Mouse (Mus musculus) liver, embryonic 15.5 days (tissue): Measurements from ENCODE around the gene Arhgap35. TPM values are rescaled to one million over a fixed set of nuclear protein-coding genes. Genes with fewer than 3 reads are reported as not detected.

Experiments
- ATAC-seq: fragments of 200-750 bp; cut with Nextera tagmentation; 2 replicates; pipeline ENCODE4 v1.8.0; 2017; ENCODE audit warnings: moderate number of reproducible peaks, mild to moderate bottlenecking, moderate library complexity; ENCODE audit not compliant: insufficient read depth
- H3K27ac ChIP-seq: fragments of 300-500 bp; sonication (generic); replicated peaks from 2 replicates; pipeline ENCODE4 v1.5.1; 2015; ENCODE audit warnings: mild to moderate bottlenecking, inconsistent platforms
- H3K27me3 ChIP-seq: fragments of 300-500 bp; sonication (generic); 2 replicates; pipeline ENCODE4 v1.6.1; 2015; ENCODE audit warnings: mild to moderate bottlenecking, inconsistent platforms
- H3K36me3 ChIP-seq: fragments of 300-500 bp; sonication (generic); replicated peaks from 2 replicates; pipeline ENCODE4 v1.6.1; 2015; ENCODE audit warnings: moderate library complexity, mild to moderate bottlenecking, inconsistent platforms
- H3K4me1 ChIP-seq: fragments of 300-500 bp; sonication (generic); replicated peaks from 2 replicates; pipeline ENCODE4 v1.6.1; 2015; ENCODE audit warnings: inconsistent platforms
- H3K4me2 ChIP-seq: fragments of 300-500 bp; sonication (generic); 2 replicates; pipeline ENCODE4 v1.6.1; 2015; ENCODE audit warnings: moderate library complexity, mild to moderate bottlenecking, inconsistent platforms
- H3K4me3 ChIP-seq: fragments of 300-500 bp; sonication (generic); replicated peaks from 2 replicates; pipeline ENCODE4 v1.5.1; 2015; ENCODE audit warnings: mild to moderate bottlenecking, inconsistent platforms
- H3K9ac ChIP-seq: fragments of 300-500 bp; sonication (generic); 2 replicates; pipeline ENCODE4 v1.6.1; 2015; ENCODE audit warnings: moderate library complexity, mild to moderate bottlenecking, inconsistent platforms
- H3K9me3 ChIP-seq: fragments of 300-500 bp; sonication (generic); replicated peaks from 2 replicates; pipeline ENCODE4 v1.6.1; 2016; ENCODE audit warnings: inconsistent platforms
- WGBS: fragments of 180-500 bp; shearing (Covaris S2); methylation state at CpG from one replicate; pipeline ENCODE4 v1.1.7; 2015; ENCODE audit warnings: mixed read lengths; ENCODE audit not compliant: insufficient replicate concordance; 5-methylcytosine and 5-hydroxymethylcytosine counted together
- polyA plus RNA-seq: library from polyadenylated mRNA; unstranded; fragments of >200 nt; fragmentation: Nextera tagmentation; extraction: Ambion mirVana; gene quantifications from 2 replicates; pipeline ENCODE4 v1.2.1, GENCODE M21; 2015

The Arhgap35 gene
- polyA plus RNA-seq, 1 experiment from 2014 or later = 2.4 TPM

GRCm38 (mm10) chr7:16488816-16489215, 126.0 kb downstream of the Arhgap35 start:
- no peak overlapping the region for H3K27ac ChIP-seq
- H3K4me3 ChIP-seq = no peak overlapping the region
- H3K9me3 ChIP-seq = no peaks in the 10 kb centered on the region
- no peaks in the 10 kb centered on the region for H3K27me3 ChIP-seq
- H3K4me2 ChIP-seq = no peak overlapping the region
- H3K4me1 ChIP-seq = no peaks in the 10 kb centered on the region
- H3K36me3 ChIP-seq = no peaks in the 10 kb centered on the region
- ATAC-seq = no peak
- H3K9ac ChIP-seq = no peak overlapping the region

GRCm38 (mm10) chr7:16477628-16478027, 137.2 kb downstream of the Arhgap35 start, which contains the start of gene Npas1:
Gene Npas1 (minus strand): TSS chr7:16477728.
- H3K27me3 ChIP-seq = peaks cover 62% of the 10 kb centered on the region
- peak within 1 kb of the TSS; percentile 23 for H3K4me3 ChIP-seq
- no peak for ATAC-seq
- no peak within 1 kb of the TSS for H3K9ac ChIP-seq
- H3K4me1 ChIP-seq = peaks cover 24% of the 10 kb centered on the region
- 77% methylated on average over 8 of the region's 8 CpGs for WGBS
- H3K36me3 ChIP-seq = no peaks in the 10 kb centered on the region
- no peaks in the 10 kb centered on the region for H3K9me3 ChIP-seq
- H3K27ac ChIP-seq = no peak within 1 kb of the TSS
- H3K4me2 ChIP-seq = peak within 1 kb of the TSS; percentile 56

- H3K9ac ChIP-seq = no peak overlapping the region
- no peaks in the 10 kb centered on the region for H3K9me3 ChIP-seq
- no peak; the same call in 1 of the 2 replicates for ATAC-seq
- no peak overlapping the region for H3K27ac ChIP-seq
- H3K36me3 ChIP-seq = no peaks in the 10 kb centered on the region
- H3K4me2 ChIP-seq = peak overlapping the region; percentile 56
- peaks cover 71% of the 10 kb centered on the region for H3K27me3 ChIP-seq
- peaks cover 24% of the 10 kb centered on the region for H3K4me1 ChIP-seq
- WGBS = 3% methylated on average over 34 of the region's 34 CpGs
- peak overlapping the region; percentile 23 for H3K4me3 ChIP-seq
These were observed 138.2 kb downstream of the Arhgap35 start for GRCm38 (mm10) chr7:16476600-16476989.

- H3K4me2 ChIP-seq = peak overlapping the region; percentile 56
- 2% methylated on average over 59 of the region's 59 CpGs for WGBS
- H3K27me3 ChIP-seq = peaks cover 75% of the 10 kb centered on the region
- no peak overlapping the region for H3K9ac ChIP-seq
- no peaks in the 10 kb centered on the region for H3K36me3 ChIP-seq
- peaks cover 24% of the 10 kb centered on the region for H3K4me1 ChIP-seq
- H3K9me3 ChIP-seq = no peaks in the 10 kb centered on the region
- peak overlapping the region; percentile 23 for H3K4me3 ChIP-seq
- H3K27ac ChIP-seq = no peak overlapping the region
- no peak for ATAC-seq
These were observed 138.8 kb downstream of the Arhgap35 start for GRCm38 (mm10) chr7:16475764-16476599.

GRCm38 (mm10) chr7:16475321-16475720, 139.5 kb downstream of the Arhgap35 start:
- no peaks in the 10 kb centered on the region for H3K9me3 ChIP-seq
- WGBS = 5% methylated on average over 23 of the region's 23 CpGs
- H3K4me3 ChIP-seq = no peak overlapping the region
- no peak overlapping the region for H3K27ac ChIP-seq
- H3K27me3 ChIP-seq = peaks cover 80% of the 10 kb centered on the region
- no peak overlapping the region for H3K9ac ChIP-seq
- H3K4me1 ChIP-seq = peaks cover 24% of the 10 kb centered on the region
- no peaks in the 10 kb centered on the region for H3K36me3 ChIP-seq
- peak overlapping the region; percentile 56; the same call in 1 of the 2 replicates for H3K4me2 ChIP-seq
- no peak for ATAC-seq

- Histone ChIP-seq H3K27me3 (peaks cover 88% of the 10 kb centered on the region), H3K4me3 (no peak overlapping the region), H3K9ac (no peak overlapping the region), H3K4me2 (peak overlapping the region; percentile 49), H3K4me1 (peaks cover 24% of the 10 kb centered on the region), H3K9me3 (no peaks in the 10 kb centered on the region), H3K27ac (no peak overlapping the region), H3K36me3 (no peaks in the 10 kb centered on the region)
- 6% methylated on average over 33 of the region's 33 CpGs for WGBS
- ATAC-seq = no peak
These were observed 140.3 kb downstream of the Arhgap35 start for GRCm38 (mm10) chr7:16474445-16474844.

- Histone ChIP-seq H3K27me3 (peaks cover 94% of the 10 kb centered on the region), H3K27ac (no peak overlapping the region)
- ATAC-seq = no peak
These were observed 140.9 kb downstream of the Arhgap35 start for GRCm38 (mm10) chr7:16473847-16474246.

GRCm38 (mm10) chr7:16472116-16472709, 142.6 kb downstream of the Arhgap35 start:
- H3K9me3 ChIP-seq = no peaks in the 10 kb centered on the region
- ATAC-seq = no peak
- H3K4me3 ChIP-seq = no peak overlapping the region
- no peaks in the 10 kb centered on the region for H3K36me3 ChIP-seq
- H3K4me2 ChIP-seq = no peak overlapping the region
- 14% methylated on average over 17 of the region's 17 CpGs for WGBS
- H3K27ac ChIP-seq = no peak overlapping the region
- peaks cover 24% of the 10 kb centered on the region for H3K4me1 ChIP-seq
- H3K27me3 ChIP-seq = peaks cover 95% of the 10 kb centered on the region
- no peak overlapping the region for H3K9ac ChIP-seq

More at GRCm38 (mm10) chr7:16473847-16474246, 140.9 kb downstream of the Arhgap35 start:
- Histone ChIP-seq H3K9me3 (no peaks in the 10 kb centered on the region), H3K4me3 (no peak overlapping the region), H3K36me3 (no peaks in the 10 kb centered on the region), H3K9ac (no peak overlapping the region), H3K4me2 (no peak overlapping the region), H3K4me1 (peaks cover 24% of the 10 kb centered on the region)
- 54% methylated on average over 8 of the region's 8 CpGs for WGBS

- no peak for ATAC-seq
- no peak overlapping the region for H3K4me2 ChIP-seq
- H3K9ac ChIP-seq = no peak overlapping the region
- peaks cover 88% of the 10 kb centered on the region for H3K27me3 ChIP-seq
- peaks cover 22% of the 10 kb centered on the region for H3K4me1 ChIP-seq
- 25% methylated on average over 9 of the region's 9 CpGs for WGBS
- H3K4me3 ChIP-seq = no peak overlapping the region
- H3K27ac ChIP-seq = no peak overlapping the region
- no peaks in the 10 kb centered on the region for H3K36me3 ChIP-seq
- no peaks in the 10 kb centered on the region for H3K9me3 ChIP-seq
These were observed 143.2 kb downstream of the Arhgap35 start for GRCm38 (mm10) chr7:16471549-16471948.

GRCm38 (mm10) chr7:16468115-16468514, 146.7 kb downstream of the Arhgap35 start:
- Histone ChIP-seq H3K27ac (no peak overlapping the region), H3K4me2 (no peak overlapping the region), H3K9me3 (no peaks in the 10 kb centered on the region), H3K27me3 (peaks cover 80% of the 10 kb centered on the region), H3K9ac (no peak overlapping the region), H3K36me3 (no peaks in the 10 kb centered on the region), H3K4me1 (no peaks in the 10 kb centered on the region), H3K4me3 (no peak overlapping the region)
- 26% methylated on average over 5 of the region's 5 CpGs for WGBS
- ATAC-seq = no peak

- WGBS = 46% methylated on average over 4 of the region's 4 CpGs
- no peak for ATAC-seq
- Histone ChIP-seq H3K4me2 (no peak overlapping the region), H3K4me3 (no peak overlapping the region), H3K27ac (no peak overlapping the region), H3K9ac (no peak overlapping the region), H3K27me3 (peaks cover 80% of the 10 kb centered on the region), H3K9me3 (no peaks in the 10 kb centered on the region), H3K36me3 (no peaks in the 10 kb centered on the region), H3K4me1 (no peaks in the 10 kb centered on the region)
These were observed 148.2 kb downstream of the Arhgap35 start for GRCm38 (mm10) chr7:16466565-16466964.
